Mouse (Mus musculus) bone marrow, adult 2 months (tissue): Measurements from ENCODE around the gene Cblb.

Experiments used
- CTCF ChIP-seq: fragments of 200-500 bp; IDR thresholded peaks from 2 replicates; pipeline ENCODE4 v1.5.1; 2011; ENCODE audit warnings: low read length, control low read depth; ENCODE audit not compliant: control insufficient read depth, insufficient read depth
- POLR2A ChIP-seq: fragments of 200-500 bp; IDR thresholded peaks from 2 replicates; pipeline ENCODE4 v1.6.1; 2011; ENCODE audit warnings: low read depth, mild to moderate bottlenecking, control low read depth, low read length, borderline replicate concordance; ENCODE audit not compliant: control insufficient read depth

DNA sequence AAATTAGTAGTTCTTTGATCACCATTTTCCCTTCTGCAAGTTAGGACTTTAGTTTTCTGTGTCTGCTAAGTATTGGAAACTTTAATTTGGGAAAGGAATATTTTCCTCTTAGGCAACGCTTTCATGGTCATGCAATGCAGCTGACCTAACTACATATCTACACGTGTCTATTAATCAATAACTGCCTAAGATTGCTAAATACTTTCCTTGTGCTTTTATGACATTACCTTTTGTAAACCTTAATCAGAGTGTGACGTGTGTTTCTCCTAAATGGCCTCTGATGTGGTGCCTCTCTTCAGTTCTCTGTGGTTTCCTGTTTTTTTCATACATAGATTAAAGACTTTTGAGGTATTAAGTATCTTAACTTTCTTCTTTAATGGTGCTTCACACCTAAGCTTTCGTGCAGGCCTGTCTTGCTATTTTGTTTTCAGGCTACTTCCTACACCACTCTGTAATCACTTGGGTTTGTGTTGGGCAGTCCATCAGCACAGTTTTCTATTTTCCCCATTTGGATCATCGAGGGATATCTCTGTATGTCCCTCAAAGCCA, 98.4 kb downstream of the Cblb start:
- no peak for TF ChIP-seq CTCF
- TF ChIP-seq POLR2A: no peak
